Mouse (Mus musculus) liver, adult (tissue): ENCODE results near the gene Nars2.

ENCODE experiments used
- GATA4 ChIP-seq: IDR thresholded peaks from 2 replicates; pipeline ENCODE4 v1.6.1; 2014; ENCODE audit warnings: mild to moderate bottlenecking, low read length; ENCODE audit not compliant: insufficient replicate concordance

Gene Nars2

GRCm38 (mm10) chr7:96951281-96952051, at the start of gene Nars2:
Nars2 (plus strand) TSS chr7:96951505.
- no peak for TF ChIP-seq GATA4

GRCm38 (mm10) chr7:96902183-96902582, 49.1 kb upstream of the Nars2 start:
- TF ChIP-seq GATA4: no peak

DNA sequence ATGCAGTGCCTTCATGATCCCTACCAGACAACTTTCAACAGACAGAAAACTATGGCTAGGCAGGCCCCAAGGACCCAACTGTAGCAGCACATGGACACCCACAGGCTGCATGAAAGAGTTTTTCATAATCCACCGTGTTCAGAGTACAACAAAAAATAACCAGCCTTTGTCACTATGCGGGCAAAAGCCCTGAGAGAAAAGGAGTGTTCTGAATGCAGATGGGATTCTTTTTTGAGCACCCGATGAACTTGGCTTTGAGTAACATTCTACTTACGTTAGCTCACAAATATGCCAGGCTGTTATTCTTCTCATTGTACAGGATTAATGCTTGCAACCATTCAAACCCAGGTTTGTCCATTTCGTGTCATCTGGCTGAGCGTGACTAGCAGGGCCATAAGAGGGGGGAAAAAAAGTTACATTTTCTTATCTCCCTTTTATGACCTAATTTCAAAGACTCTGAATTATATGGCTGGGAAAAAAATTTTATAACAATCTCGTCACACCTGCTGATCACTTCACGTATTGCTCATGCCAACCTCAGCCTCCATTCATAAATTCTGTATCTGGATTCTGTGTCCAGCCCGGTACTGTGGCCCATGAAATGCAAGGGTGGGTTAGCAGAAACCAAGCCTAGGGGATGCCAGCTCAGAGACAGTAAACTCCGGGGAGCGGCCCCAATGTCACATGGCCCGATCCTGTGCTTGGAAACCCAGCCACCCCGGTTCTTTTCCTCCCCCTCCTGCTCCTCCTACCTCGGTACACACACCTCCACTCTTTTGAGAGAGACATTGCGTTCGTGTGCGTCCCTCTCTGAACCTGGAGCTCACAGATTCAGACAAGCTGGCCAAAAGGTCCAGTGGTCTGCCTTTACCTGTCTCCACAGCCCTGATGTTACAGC, 48.0 kb upstream of the Nars2 start:
- TF ChIP-seq GATA4: no peak

- TF ChIP-seq GATA4: no peak
Observed at GRCm38 (mm10) chr7:96904442-96904841, 46.9 kb upstream of the Nars2 start.

DNA sequence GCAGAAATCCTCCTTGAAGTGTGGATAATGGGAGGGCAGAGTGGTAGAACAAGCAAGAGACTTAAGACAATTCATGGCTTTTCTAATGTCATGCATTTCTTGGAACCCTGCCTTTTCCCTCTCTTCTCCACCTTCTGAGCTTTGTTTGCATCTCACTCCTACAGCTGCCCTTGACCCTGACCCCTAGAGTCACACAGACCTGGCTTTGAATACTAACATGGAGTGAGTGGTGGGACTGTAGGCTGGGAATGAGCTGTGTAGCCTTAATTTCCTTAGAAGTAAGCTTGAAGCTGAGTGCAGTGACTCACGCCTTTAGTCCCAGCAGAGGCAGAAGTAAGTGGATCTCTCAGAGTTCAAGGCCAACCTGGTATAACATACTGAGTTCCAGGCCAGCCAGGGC, 46.4 kb upstream of the Nars2 start:
- no peak for TF ChIP-seq GATA4

DNA sequence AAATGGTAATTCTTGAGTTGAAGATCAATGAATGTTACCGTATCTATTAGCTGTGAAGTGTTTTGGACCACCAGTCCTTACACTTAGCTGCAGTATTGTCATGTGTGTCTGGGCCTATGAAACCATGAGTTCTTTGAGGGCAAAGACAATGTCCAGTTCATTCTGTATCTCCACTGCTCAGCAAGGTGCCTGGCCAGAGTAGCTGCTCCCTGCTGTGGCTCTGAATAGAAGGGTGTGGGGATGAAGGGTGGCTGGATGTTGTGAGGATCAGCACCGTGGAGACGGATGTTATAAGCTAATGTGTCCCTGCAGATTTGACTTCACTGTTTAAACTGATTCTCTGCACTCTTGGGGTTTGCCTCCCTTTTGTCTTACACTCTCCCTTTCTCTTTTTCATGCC, 45.9 kb upstream of the Nars2 start:
- TF ChIP-seq GATA4: no peak

GRCm38 (mm10) chr7:96906216-96906615, 45.1 kb upstream of the Nars2 start:
- TF ChIP-seq GATA4: no peak

DNA sequence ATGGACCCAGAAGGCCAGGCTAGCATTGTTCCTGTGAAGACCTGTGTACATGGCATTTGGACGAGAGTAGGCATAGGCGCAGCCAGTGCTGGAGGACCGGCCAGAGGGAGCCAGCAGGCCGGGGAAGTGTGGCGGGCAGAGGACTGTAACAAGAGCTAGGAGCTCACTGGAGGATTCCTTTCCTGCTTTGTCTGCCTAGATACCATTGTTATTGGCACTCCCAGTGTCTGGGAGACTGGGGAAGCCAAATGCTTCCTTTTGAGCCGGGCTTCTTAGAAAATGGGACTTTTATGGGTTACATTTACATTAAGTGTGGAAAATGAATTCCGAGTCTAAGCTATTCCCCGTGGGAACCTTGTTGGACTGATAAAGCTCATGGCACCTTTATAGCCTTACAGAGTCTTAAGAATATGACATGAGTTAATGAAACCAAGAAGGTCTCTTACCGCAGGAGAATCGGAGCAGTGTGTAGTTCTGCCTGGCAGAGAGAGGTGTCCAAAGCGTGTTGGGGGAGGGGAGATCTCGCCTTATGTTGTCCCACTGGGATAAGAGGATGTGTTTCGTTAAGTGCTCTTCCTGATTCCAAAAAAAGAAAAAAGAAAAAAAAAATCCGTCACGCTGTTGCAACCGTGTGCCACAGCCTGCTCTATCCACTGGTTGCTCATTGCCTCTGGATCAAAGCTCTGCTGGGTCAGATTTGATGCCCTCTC, 43.2 kb upstream of the Nars2 start:
- TF ChIP-seq GATA4: no peak

DNA sequence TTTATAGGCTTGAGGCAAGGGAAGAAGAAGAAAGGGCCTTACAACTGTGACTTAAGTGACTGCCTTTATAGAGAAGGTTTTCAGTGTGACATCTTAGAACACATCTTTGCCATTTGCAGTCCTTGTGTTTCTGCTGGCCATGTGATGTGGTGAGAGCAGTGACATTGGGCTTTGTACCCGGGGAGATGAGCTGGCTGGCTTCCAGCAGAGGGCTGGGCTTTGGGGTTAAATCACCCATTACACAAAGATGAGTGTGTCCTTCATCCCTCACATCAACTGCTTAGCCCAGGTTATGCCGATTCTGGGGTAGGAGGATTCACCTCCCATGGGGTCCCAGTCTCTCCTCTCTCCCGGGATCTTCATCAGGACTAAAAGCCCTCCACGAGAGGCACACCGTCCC, 41.4 kb upstream of the Nars2 start:
- no peak for TF ChIP-seq GATA4

DNA sequence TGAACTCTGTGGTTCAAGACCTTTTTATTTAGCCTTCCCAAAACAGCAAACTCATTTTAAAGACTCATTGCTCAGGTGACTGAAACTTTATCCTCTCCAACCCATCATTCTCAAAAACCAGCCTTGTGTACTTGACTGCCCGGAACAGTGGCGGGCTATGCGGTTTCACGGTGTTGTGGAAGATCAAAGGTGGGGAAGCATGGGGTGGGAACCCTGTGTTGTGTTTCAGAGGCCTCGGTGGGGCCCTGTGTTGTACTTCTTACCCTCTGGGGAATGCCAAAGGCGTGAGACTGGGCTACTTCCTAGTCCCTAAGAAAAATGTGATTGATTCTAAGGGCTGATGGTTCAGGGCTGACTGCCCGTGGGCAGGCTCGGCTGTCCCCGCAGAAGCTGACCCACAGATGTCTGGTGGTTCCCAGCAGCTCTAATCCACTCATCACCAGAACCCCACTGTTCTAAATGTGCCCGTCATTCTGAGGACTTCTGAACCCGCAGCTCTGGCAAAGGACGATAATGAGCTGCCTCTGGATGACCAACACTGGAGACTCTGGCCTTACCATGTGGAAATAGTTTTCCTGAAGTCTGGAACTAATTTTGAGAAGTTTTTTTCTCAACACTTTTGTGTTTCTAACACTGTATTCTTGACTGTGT, 40.9 kb upstream of the Nars2 start:
- TF ChIP-seq GATA4: no peak

DNA sequence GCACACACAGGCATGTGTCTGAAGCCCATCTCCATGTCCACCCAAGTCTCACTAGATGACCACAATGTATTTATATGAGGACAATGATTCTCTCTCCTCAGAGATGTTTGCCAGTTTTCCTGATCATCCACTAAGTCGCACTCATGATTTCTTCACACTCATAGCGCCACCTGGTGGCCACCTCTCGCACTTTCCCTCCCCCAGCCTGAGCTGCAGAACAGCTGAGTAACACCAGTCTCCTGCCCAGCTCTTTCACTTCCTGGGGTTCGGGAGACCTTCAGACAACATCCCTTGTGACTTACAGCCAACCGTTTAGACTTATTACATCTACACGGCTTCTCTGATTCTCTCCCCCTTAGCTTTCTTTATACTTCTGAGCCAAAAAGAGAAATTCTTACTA, 37.3 kb upstream of the Nars2 start:
- no peak for TF ChIP-seq GATA4

DNA sequence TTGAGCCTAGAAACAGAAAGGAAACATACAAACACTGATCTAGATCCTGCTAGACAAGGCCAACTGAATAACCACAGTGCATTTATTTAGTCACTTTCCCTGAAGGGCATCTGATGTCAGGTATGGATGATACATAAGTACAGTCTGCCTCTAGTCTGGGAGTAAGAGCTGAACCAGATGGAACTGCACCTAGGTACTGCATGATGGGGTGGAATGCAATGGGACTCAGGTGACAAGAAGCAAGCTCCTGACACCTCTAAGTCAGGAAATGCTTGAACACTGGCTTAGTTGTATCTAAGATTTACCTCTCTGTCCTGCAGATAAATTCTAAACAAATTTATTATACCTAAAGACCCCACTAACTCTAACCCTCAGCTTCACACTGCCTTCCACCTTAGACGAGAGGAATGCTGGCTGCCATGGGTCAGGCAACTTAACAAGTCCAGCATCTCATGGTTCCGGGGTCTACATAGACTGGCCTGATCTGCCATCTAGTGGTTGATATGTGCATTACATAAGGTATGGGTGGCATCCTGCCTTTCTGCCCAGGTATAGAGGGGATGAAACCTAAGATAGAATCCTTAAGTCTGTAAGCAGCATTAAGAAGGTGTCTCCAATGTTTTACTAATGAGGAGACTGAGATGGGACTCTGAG, 35.7 kb upstream of the Nars2 start:
- no peak for TF ChIP-seq GATA4

GRCm38 (mm10) chr7:96920447-96921095, 30.7 kb upstream of the Nars2 start:
- no peak for TF ChIP-seq GATA4

GRCm38 (mm10) chr7:96922927-96923326, 28.4 kb upstream of the Nars2 start:
- TF ChIP-seq GATA4: no peak

GRCm38 (mm10) chr7:96943715-96944377, 7.5 kb upstream of the Nars2 start:
- no peak for TF ChIP-seq GATA4
